Mouse (Mus musculus): ENCODE measurements around the gene Prdm2. TPM values are rescaled to one million over a fixed set of nuclear protein-coding genes. Genes with fewer than 3 reads are reported as not detected.

Prdm2 gene
- total and polyA plus RNA-seq, 2 experiments from 2014 or later = 10.9 to 19.1 TPM

GRCm38 (mm10) chr4:143188571-143189191 lies 24.1 kb downstream of the Prdm2 start:
- WGBS = 84% methylated on average over 5 of the region's 5 CpGs
- no peak overlapping the region for H3K9ac ChIP-seq (replicated peaks; ENCODE audit: low read length, poor library complexity, severe bottlenecking)
- no peaks in the 10 kb centered on the region for H3K4me1 ChIP-seq (ENCODE audit: insufficient read depth, low read length)
- TF ChIP-seq CTCF (IDR thresholded peaks at IDR 0.05) = no peak
- H3K27ac ChIP-seq (ENCODE audit: low read depth, low read length) = no peak overlapping the region
- H3K27me3 ChIP-seq (ENCODE audit: insufficient read depth, low read length) = no peaks in the 10 kb centered on the region
- DNase-seq (ENCODE audit: low spot score) = no peak
- H3K9me3 ChIP-seq (ENCODE audit: low read length) = no peaks in the 10 kb centered on the region
- H3K36me3 ChIP-seq (ENCODE audit: insufficient read depth, low read length) = no peaks in the 10 kb centered on the region
- H3K4me3 ChIP-seq (ENCODE audit: low read depth, low read length) = no peak overlapping the region
- H3K4me2 ChIP-seq (ENCODE audit: low read depth, low read length, poor library complexity, severe bottlenecking) = no peak overlapping the region
- ATAC-seq (ENCODE audit: low FRiP score) = no peak

GRCm38 (mm10) chr4:143186066-143186465 lies 26.7 kb downstream of the Prdm2 start:
- TF ChIP-seq CTCF (IDR thresholded peaks at IDR 0.05) = no peak
- no peaks in the 10 kb centered on the region for H3K9me3 ChIP-seq (ENCODE audit: low read length)
- DNase-seq (ENCODE audit: low spot score) = no peak
- H3K27me3 ChIP-seq (ENCODE audit: insufficient read depth, low read length) = no peaks in the 10 kb centered on the region
- no peak overlapping the region for H3K4me3 ChIP-seq (ENCODE audit: low read depth, low read length)
- no peak overlapping the region for H3K27ac ChIP-seq (ENCODE audit: low read depth, low read length)
- no peaks in the 10 kb centered on the region for H3K4me1 ChIP-seq (ENCODE audit: insufficient read depth, low read length)
- H3K36me3 ChIP-seq (ENCODE audit: insufficient read depth, low read length) = no peaks in the 10 kb centered on the region
- no peak for ATAC-seq (ENCODE audit: low FRiP score)
- no peak overlapping the region for H3K4me2 ChIP-seq (ENCODE audit: low read depth, low read length, poor library complexity, severe bottlenecking)
- H3K9ac ChIP-seq (replicated peaks; ENCODE audit: low read length, poor library complexity, severe bottlenecking) = no peak overlapping the region

- no peak overlapping the region for H3K27ac ChIP-seq (ENCODE audit: low read depth, low read length)
- H3K4me1 ChIP-seq (ENCODE audit: insufficient read depth, low read length) = no peaks in the 10 kb centered on the region
Observed at GRCm38 (mm10) chr4:143185496-143185895, 27.3 kb downstream of the Prdm2 start.

GRCm38 (mm10) chr4:143183141-143183540 lies 29.7 kb downstream of the Prdm2 start:
- Histone ChIP-seq H3K4me3 (ENCODE audit: low read depth, low read length) (no peak overlapping the region), H3K4me2 (ENCODE audit: low read depth, low read length, poor library complexity, severe bottlenecking) (no peak overlapping the region), H3K4me1 (ENCODE audit: insufficient read depth, low read length) (no peaks in the 10 kb centered on the region), H3K27me3 (ENCODE audit: insufficient read depth, low read length) (no peaks in the 10 kb centered on the region), H3K27ac (ENCODE audit: low read depth, low read length) (no peak overlapping the region), H3K36me3 (ENCODE audit: insufficient read depth, low read length) (0 out of 2 replicates have a peak, but pooled peaks cover 5% of the 10 kb centered on the region), H3K9me3 (ENCODE audit: low read length) (no peaks in the 10 kb centered on the region), H3K9ac (replicated peaks; ENCODE audit: low read length, poor library complexity, severe bottlenecking) (no peak overlapping the region)
- no peak for TF ChIP-seq CTCF (IDR thresholded peaks at IDR 0.05)
- ATAC-seq (ENCODE audit: low FRiP score) (no peak), DNase-seq (ENCODE audit: low spot score) (no peak)
- 88% methylated on average over 6 of the region's 6 CpGs for WGBS

More at GRCm38 (mm10) chr4:143185496-143185895, 27.3 kb downstream of the Prdm2 start:
- H3K4me2 ChIP-seq (ENCODE audit: low read depth, low read length, poor library complexity, severe bottlenecking) = no peak overlapping the region
- no peaks in the 10 kb centered on the region for H3K27me3 ChIP-seq (ENCODE audit: insufficient read depth, low read length)
- H3K36me3 ChIP-seq (ENCODE audit: insufficient read depth, low read length) = 0 out of 2 replicates have a peak, but pooled peaks cover 3% of the 10 kb centered on the region
- no peak overlapping the region for H3K9ac ChIP-seq (replicated peaks; ENCODE audit: low read length, poor library complexity, severe bottlenecking)
- 86% methylated on average over 9 of the region's 9 CpGs for WGBS
- TF ChIP-seq CTCF (IDR thresholded peaks at IDR 0.05) = no peak
- no peak for DNase-seq (ENCODE audit: low spot score)
- H3K4me3 ChIP-seq (ENCODE audit: low read depth, low read length) = no peak overlapping the region
- no peaks in the 10 kb centered on the region for H3K9me3 ChIP-seq (ENCODE audit: low read length)
- no peak for ATAC-seq (ENCODE audit: low FRiP score)

- Histone ChIP-seq H3K4me1 (ENCODE audit: insufficient read depth, low read length) (no peaks in the 10 kb centered on the region), H3K9ac (replicated peaks; ENCODE audit: low read length, poor library complexity, severe bottlenecking) (no peak overlapping the region), H3K27ac (ENCODE audit: low read depth, low read length) (no peak overlapping the region), H3K4me2 (ENCODE audit: low read depth, low read length, poor library complexity, severe bottlenecking) (no peak overlapping the region), H3K9me3 (ENCODE audit: low read length) (no peaks in the 10 kb centered on the region), H3K27me3 (ENCODE audit: insufficient read depth, low read length) (no peaks in the 10 kb centered on the region), H3K36me3 (ENCODE audit: insufficient read depth, low read length) (0 out of 2 replicates have a peak, but pooled peaks cover 5% of the 10 kb centered on the region), H3K4me3 (ENCODE audit: low read depth, low read length) (no peak overlapping the region)
- TF ChIP-seq CTCF (IDR thresholded peaks at IDR 0.05) = no peak
- 99% methylated on average over 5 of the region's 5 CpGs for WGBS
- no peak for DNase-seq (ENCODE audit: low spot score)
- ATAC-seq (ENCODE audit: low FRiP score) = no peak
Observed at GRCm38 (mm10) chr4:143180731-143181130, 32.1 kb downstream of the Prdm2 start.

- peaks cover 17% of the 10 kb centered on the region; the same call in 1 of the 2 replicates for H3K36me3 ChIP-seq (ENCODE audit: insufficient read depth, low read length)
Observed at GRCm38 (mm10) chr4:143171600-143172290, 41.0 kb downstream of the Prdm2 start.

More at GRCm38 (mm10) chr4:143171600-143172290, 41.0 kb downstream of the Prdm2 start:
- Histone ChIP-seq H3K27me3 (ENCODE audit: insufficient read depth, low read length) (no peaks in the 10 kb centered on the region), H3K9me3 (ENCODE audit: low read length) (no peaks in the 10 kb centered on the region), H3K4me2 (ENCODE audit: low read depth, low read length, poor library complexity, severe bottlenecking) (no peak overlapping the region), H3K27ac (ENCODE audit: low read depth, low read length) (no peak overlapping the region), H3K4me3 (ENCODE audit: low read depth, low read length) (no peak overlapping the region), H3K9ac (replicated peaks; ENCODE audit: low read length, poor library complexity, severe bottlenecking) (no peak overlapping the region), H3K4me1 (ENCODE audit: insufficient read depth, low read length) (no peaks in the 10 kb centered on the region)
- TF ChIP-seq CTCF (IDR thresholded peaks at IDR 0.05) = no peak
- DNase-seq (ENCODE audit: low spot score) (no peak), ATAC-seq (ENCODE audit: low FRiP score) (no peak)
- WGBS = 68% methylated on average over 4 of the region's 4 CpGs

All from midbrain, postnatal 0 days (tissue).